Mouse (Mus musculus): ENCODE measurements at regions not wholly inside any gene's neighbourhood (a gene's known extent, or its start where the extent isn't known, plus 50 kb on each side); places are given as distances from the start of the nearest gene placed in this dataset.

DNA sequence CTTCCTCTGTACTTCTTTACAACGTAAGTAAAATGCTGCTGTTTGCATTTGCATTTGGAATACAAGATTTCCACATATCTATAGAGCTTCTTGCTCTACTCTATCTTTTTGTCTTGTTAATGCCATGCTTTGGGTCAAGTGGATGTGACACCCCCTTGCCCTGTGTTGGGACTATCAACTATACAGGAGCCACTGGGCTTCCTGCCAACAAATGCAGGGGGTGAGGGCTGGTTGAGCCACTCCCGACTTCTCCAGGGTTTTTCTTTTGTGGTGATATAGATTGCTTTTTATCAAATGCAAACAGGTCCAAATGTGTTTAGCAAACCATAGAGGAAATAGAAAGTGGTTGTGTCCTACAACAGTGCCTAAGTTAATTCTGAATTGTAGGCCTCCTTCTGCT, 108.4 kb upstream of the Rorb start:
- TF ChIP-seq POLR2A (IDR thresholded peaks at IDR 0.05; ENCODE audit: insufficient read length, low read depth) (no peak), USF1 (IDR thresholded peaks at IDR 0.05; ENCODE audit: low read depth) (no peak), REST (IDR thresholded peaks at IDR 0.05; ENCODE audit: insufficient read depth, insufficient read length) (no peak), MYOG (IDR thresholded peaks at IDR 0.05; ENCODE audit: control insufficient read depth in 1 of 3, insufficient read depth in 1 of 3, insufficient read length in 2 of 3, low read depth in 2 of 3) (no peak), SRF (IDR thresholded peaks at IDR 0.05; ENCODE audit: control insufficient read depth, insufficient read length, low read depth) (no peak), MAX (IDR thresholded peaks at IDR 0.05; ENCODE audit: low read depth) (no peak)

Data from myocyte (in vitro differentiated cells).